ENCODE assay signal across 12 mouse cellular contexts in genomic region chr19:6181629-6182028, GRCm38 (mm10). TPM values are rescaled to one million over a fixed set of nuclear protein-coding genes. Genes with fewer than 3 reads are reported as not detected.
DNase-seq lines count a peak whose midpoint lies in the region; ATAC-seq lines count a peak whose summit lies in the region.
"Had no signal": no experiment of that assay in that cellular context is flagged by ENCODE, and none has a peak within 500 bp of the region (broad histone marks: within the 10 kb centered on the region; RNA-seq: fewer than 3 reads in every experiment).

No protein-coding gene starts in this region.

- ATAC-seq in hindbrain, embryonic 13.5 days (ENCODE audit: low FRiP score), result no peak
- no peak for ATAC-seq in activated CD4-positive, CD25-positive, alpha-beta regulatory T cell, adult 4 months
- ATAC-seq: hindbrain, postnatal 0 days had no signal

- H3K4me3 ChIP-seq in hindbrain, embryonic 10.5 days, result no peak overlapping the region
- H3K4me3 ChIP-seq in hindbrain, embryonic 13.5 days, result no peak overlapping the region
- H3K4me3 ChIP-seq: embryonic facial prominence, embryonic 12.5 days; liver, embryonic 13.5 days; midbrain, embryonic 12.5 days had no signal

- no peak overlapping the region for H3K9ac ChIP-seq in hindbrain, embryonic 13.5 days
- H3K9ac ChIP-seq: embryonic facial prominence, embryonic 12.5 days; liver, embryonic 13.5 days; midbrain, embryonic 12.5 days had no signal

- intact Hi-C loops in heart, postnatal 36 days (cut with DNase I), result no loop called here

- H3K27ac ChIP-seq in hindbrain, embryonic 10.5 days, result no peak overlapping the region
- no peak overlapping the region for H3K27ac ChIP-seq in hindbrain, embryonic 13.5 days
- H3K27ac ChIP-seq: embryonic facial prominence, embryonic 12.5 days; hindbrain, postnatal 0 days; liver, embryonic 13.5 days; midbrain, embryonic 12.5 days had no signal

- no peak overlapping the region for H3K4me2 ChIP-seq in hindbrain, embryonic 13.5 days
- H3K4me2 ChIP-seq: embryonic facial prominence, embryonic 12.5 days; liver, embryonic 13.5 days; midbrain, embryonic 12.5 days had no signal

- peaks cover 4% of the 10 kb centered on the region; the same call in 1 of the 2 replicates for H3K4me1 ChIP-seq in hindbrain, embryonic 10.5 days (replicated peaks)
- H3K4me1 ChIP-seq in hindbrain, embryonic 13.5 days (replicated peaks), result peaks cover 5% of the 10 kb centered on the region; the same call in 1 of the 2 replicates
- H3K4me1 ChIP-seq: embryonic facial prominence, embryonic 12.5 days; liver, embryonic 13.5 days; midbrain, embryonic 12.5 days had no signal

- no peaks in the 10 kb centered on the region for H3K27me3 ChIP-seq in hindbrain, embryonic 10.5 days (ENCODE audit: insufficient read depth, poor library complexity, severe bottlenecking)
- H3K27me3 ChIP-seq in hindbrain, embryonic 13.5 days, result no peaks in the 10 kb centered on the region
- H3K27me3 ChIP-seq: embryonic facial prominence, embryonic 12.5 days; liver, embryonic 13.5 days; midbrain, embryonic 12.5 days had no signal

- H3K9me3 ChIP-seq in hindbrain, embryonic 10.5 days, result 0 out of 2 replicates have a peak, but pooled peaks cover 8% of the 10 kb centered on the region
- no peaks in the 10 kb centered on the region for H3K9me3 ChIP-seq in hindbrain, embryonic 13.5 days
- H3K9me3 ChIP-seq: embryonic facial prominence, embryonic 12.5 days; liver, embryonic 13.5 days; midbrain, embryonic 12.5 days had no signal

- no peaks in the 10 kb centered on the region for H3K36me3 ChIP-seq in hindbrain, embryonic 10.5 days
- H3K36me3 ChIP-seq in hindbrain, embryonic 13.5 days, result no peaks in the 10 kb centered on the region
- H3K36me3 ChIP-seq: embryonic facial prominence, embryonic 12.5 days; liver, embryonic 13.5 days; midbrain, embryonic 12.5 days had no signal

- WGBS in hindbrain, embryonic 10.5 days, result 30% methylated on average over 5 of the region's 5 CpGs
- 25% methylated on average over 5 of the region's 5 CpGs for WGBS in hindbrain, embryonic 13.5 days

- peak; percentile 34 for DNase-seq in hindbrain, embryonic 10.5 days (ENCODE audit: low spot score)
- DNase-seq in thymus, postnatal 0 days (ENCODE audit: low spot score), result peak; percentile 5
- no peak for DNase-seq in thymus, postnatal 10 days (ENCODE audit: low spot score in 2 of 2)
- peak; percentile 30 for DNase-seq in embryo, embryonic 11.5 days (ENCODE audit: low read depth, low spot score)
- no peak for DNase-seq in left cerebral cortex, adult 18-20 months (ENCODE audit: low spot score in 2 of 2)
- DNase-seq in heart, postnatal 36 days, result no peak
- DNase-seq: liver, embryonic 13.5 days had no signal

RNA-seq across cellular contexts. Expression of gene Majin, which starts 2.6 kb away (rescaled TPM):
- polyA plus RNA-seq in hindbrain, embryonic 10.5 days (2016; fragmentation: Nextera tagmentation; extraction: Ambion mirVana), result 0.12 TPM in 1 of 2 replicates, not detected in the other
- not detected in 2 replicates for polyA plus RNA-seq in hindbrain, embryonic 13.5 days (2015; fragmentation: Nextera tagmentation; extraction: Ambion mirVana)
- 0.47 and 0.50 TPM in 2 replicates for polyA plus RNA-seq in thymus, postnatal 0 days (2015; fragmentation: Nextera tagmentation; extraction: Ambion mirVana)
- total RNA-seq in left cerebral cortex, adult 18-20 months (2021), result under 1 TPM in 1 of 2 experiments, not detected in 1; 0.37 TPM
- not detected for total RNA-seq in heart, postnatal 36 days (2021)
- polyA plus RNA-seq in activated CD4-positive, CD25-positive, alpha-beta regulatory T cell, adult 4 months (2017; shearing (Covaris generic)), result under 1 TPM in 1 of 2 experiments, not detected in 1; 0.60 TPM
- total RNA-seq: hindbrain, postnatal 0 days had no signal
- polyA plus RNA-seq: embryonic facial prominence, embryonic 12.5 days; hindbrain, postnatal 0 days; liver, embryonic 13.5 days; midbrain, embryonic 12.5 days had no signal

RNA-seq across cellular contexts. Expression of gene Arl2, which starts 40.3 kb away (rescaled TPM):
- polyA plus RNA-seq in hindbrain, embryonic 10.5 days (2016; fragmentation: Nextera tagmentation; extraction: Ambion mirVana), result 125 and 130 TPM in 2 replicates
- 128 and 133 TPM in 2 replicates for polyA plus RNA-seq in hindbrain, embryonic 13.5 days (2015; fragmentation: Nextera tagmentation; extraction: Ambion mirVana)
- 57.2 and 57.4 TPM in 2 replicates for polyA plus RNA-seq in thymus, postnatal 0 days (2015; fragmentation: Nextera tagmentation; extraction: Ambion mirVana)
- 10 to 100 TPM; 82.9 to 92.9 TPM for total RNA-seq in left cerebral cortex, adult 18-20 months (2021)
- 10 to 100 TPM; 57.7 to 67.5 TPM for total RNA-seq in heart, postnatal 36 days (2021)
- 10 to 100 TPM; 16.9 to 20.1 TPM for polyA plus RNA-seq in activated CD4-positive, CD25-positive, alpha-beta regulatory T cell, adult 4 months (2017; shearing (Covaris generic))

RNA-seq across cellular contexts. Expression of gene Batf2, which starts 40.8 kb away (rescaled TPM):
- polyA plus RNA-seq in hindbrain, embryonic 10.5 days (2016; fragmentation: Nextera tagmentation; extraction: Ambion mirVana), result 0.09 TPM in 1 of 2 replicates, not detected in the other
- polyA plus RNA-seq in hindbrain, embryonic 13.5 days (2015; fragmentation: Nextera tagmentation; extraction: Ambion mirVana), result not detected in 2 replicates
- 0.48 and 0.57 TPM in 2 replicates for polyA plus RNA-seq in thymus, postnatal 0 days (2015; fragmentation: Nextera tagmentation; extraction: Ambion mirVana)
- 1 to 10 TPM in 1 of 2 experiments, under 1 TPM in 1; 0.51 to 1.2 TPM for total RNA-seq in left cerebral cortex, adult 18-20 months (2021)
- under 1 TPM; 0.69 to 0.89 TPM for total RNA-seq in heart, postnatal 36 days (2021)
- polyA plus RNA-seq in activated CD4-positive, CD25-positive, alpha-beta regulatory T cell, adult 4 months (2017; shearing (Covaris generic)), result not detected
- total RNA-seq: hindbrain, postnatal 0 days had no signal
- polyA plus RNA-seq: embryonic facial prominence, embryonic 12.5 days; midbrain, embryonic 12.5 days had no signal

RNA-seq across cellular contexts. Expression of gene Gpha2, which starts 44.6 kb away (rescaled TPM):
- polyA plus RNA-seq in hindbrain, embryonic 10.5 days (2016; fragmentation: Nextera tagmentation; extraction: Ambion mirVana), result 0.57 TPM in 1 of 2 replicates, not detected in the other
- polyA plus RNA-seq in hindbrain, embryonic 13.5 days (2015; fragmentation: Nextera tagmentation; extraction: Ambion mirVana), result 0.27 TPM in 1 of 2 replicates, not detected in the other
- 3.6 and 4.0 TPM in 2 replicates for polyA plus RNA-seq in thymus, postnatal 0 days (2015; fragmentation: Nextera tagmentation; extraction: Ambion mirVana)
- not detected for total RNA-seq in left cerebral cortex, adult 18-20 months (2021)
- total RNA-seq in heart, postnatal 36 days (2021), result not detected
- polyA plus RNA-seq in activated CD4-positive, CD25-positive, alpha-beta regulatory T cell, adult 4 months (2017; shearing (Covaris generic)), result not detected
- total RNA-seq: hindbrain, postnatal 0 days had no signal

RNA-seq across cellular contexts. Expression of gene Snx15, which starts 53.5 kb away (rescaled TPM):
- 27.0 and 35.1 TPM in 2 replicates for polyA plus RNA-seq in hindbrain, embryonic 10.5 days (2016; fragmentation: Nextera tagmentation; extraction: Ambion mirVana)
- 55.7 and 58.3 TPM in 2 replicates for polyA plus RNA-seq in hindbrain, embryonic 13.5 days (2015; fragmentation: Nextera tagmentation; extraction: Ambion mirVana)
- polyA plus RNA-seq in thymus, postnatal 0 days (2015; fragmentation: Nextera tagmentation; extraction: Ambion mirVana), result 31.2 and 34.8 TPM in 2 replicates
- total RNA-seq in left cerebral cortex, adult 18-20 months (2021), result 10 to 100 TPM; 41.6 to 44.8 TPM
- 10 to 100 TPM; 12.8 to 13.3 TPM for total RNA-seq in heart, postnatal 36 days (2021)
- polyA plus RNA-seq in activated CD4-positive, CD25-positive, alpha-beta regulatory T cell, adult 4 months (2017; shearing (Covaris generic)), result 10 to 100 TPM; 17.4 to 25.2 TPM

Comparison
In these comparisons a context has a peak if more than half of its experiments do, and no peak if none do; other contexts are left out.
1. DNase-seq: peak in hindbrain, embryonic 10.5 days (single experiment), thymus, postnatal 0 days (single experiment) and embryo, embryonic 11.5 days (single experiment); none in thymus, postnatal 10 days (0 of 2), left cerebral cortex, adult 18-20 months (0 of 2) and heart, postnatal 36 days (0 of 2).